Mouse (Mus musculus): ENCODE results near the gene Pard6a. TPM values are rescaled to one million over a fixed set of nuclear protein-coding genes. Genes with fewer than 3 reads are reported as not detected.

Gene Pard6a
- polyA plus RNA-seq, 1 experiment from 2014 or later, result 6.1 TPM

- Histone ChIP-seq H3K36me3 (replicated peaks) (no peaks in the 10 kb centered on the region), H3K4me3 (replicated peaks) (no peak overlapping the region), H3K27ac (replicated peaks) (no peak overlapping the region), H3K4me2 (no peak overlapping the region), H3K9ac (no peak overlapping the region), H3K4me1 (replicated peaks) (peaks cover 22% of the 10 kb centered on the region), H3K27me3 (peaks cover 12% of the 10 kb centered on the region), H3K9me3 (replicated peaks) (no peaks in the 10 kb centered on the region)
- 78% methylated on average over 9 of the region's 9 CpGs for WGBS (ENCODE audit: insufficient replicate concordance)
- no peak for ATAC-seq (ENCODE audit: insufficient read depth)
These were observed 11.0 kb upstream of the Pard6a start for GRCm38 (mm10) chr8:105689983-105690360.

GRCm38 (mm10) chr8:105690978-105691377 is 10.0 kb upstream of the Pard6a start:
- no peak overlapping the region for H3K9ac ChIP-seq
- 75% methylated on average over 14 of the region's 14 CpGs for WGBS (ENCODE audit: insufficient replicate concordance)
- ATAC-seq (ENCODE audit: insufficient read depth), result no peak

GRCm38 (mm10) chr8:105692449-105693182 is 8.3 kb upstream of the Pard6a start:
- Histone ChIP-seq H3K4me1 (replicated peaks) (peaks cover 19% of the 10 kb centered on the region), H3K36me3 (replicated peaks) (peaks cover 10% of the 10 kb centered on the region; the same call in 1 of the 2 replicates), H3K27ac (replicated peaks) (no peak overlapping the region), H3K9me3 (replicated peaks) (no peaks in the 10 kb centered on the region), H3K4me3 (replicated peaks) (no peak overlapping the region), H3K27me3 (peaks cover 12% of the 10 kb centered on the region), H3K4me2 (no peak overlapping the region), H3K9ac (no peak overlapping the region)
- no peak for ATAC-seq (ENCODE audit: insufficient read depth)
- WGBS (ENCODE audit: insufficient replicate concordance), result 75% methylated on average over 11 of the region's 11 CpGs

More at GRCm38 (mm10) chr8:105690978-105691377, 10.0 kb upstream of the Pard6a start:
- H3K4me2 ChIP-seq, result no peak overlapping the region
- H3K4me3 ChIP-seq (replicated peaks), result no peak overlapping the region
- no peak overlapping the region for H3K27ac ChIP-seq (replicated peaks)
- H3K9me3 ChIP-seq (replicated peaks), result no peaks in the 10 kb centered on the region
- peaks cover 18% of the 10 kb centered on the region for H3K4me1 ChIP-seq (replicated peaks)
- H3K27me3 ChIP-seq, result peaks cover 12% of the 10 kb centered on the region
- H3K36me3 ChIP-seq (replicated peaks), result no peaks in the 10 kb centered on the region

- ATAC-seq (ENCODE audit: insufficient read depth), result peak; percentile 25; the same call in 1 of the 2 replicates
- WGBS (ENCODE audit: insufficient replicate concordance), result 7% methylated on average over 30 of the region's 30 CpGs
- H3K4me2 ChIP-seq, result peak overlapping the region; percentile 77
- H3K27ac ChIP-seq (replicated peaks), result no peak overlapping the region
- peaks cover 19% of the 10 kb centered on the region for H3K4me1 ChIP-seq (replicated peaks)
- no peak overlapping the region for H3K9ac ChIP-seq
- H3K4me3 ChIP-seq (replicated peaks), result peak overlapping the region; percentile 39
- H3K36me3 ChIP-seq (replicated peaks), result peaks cover 21% of the 10 kb centered on the region
- peaks cover 12% of the 10 kb centered on the region for H3K27me3 ChIP-seq
- no peaks in the 10 kb centered on the region for H3K9me3 ChIP-seq (replicated peaks)
These were observed 7.3 kb upstream of the Pard6a start for GRCm38 (mm10) chr8:105693648-105694047.

- H3K9me3 ChIP-seq (replicated peaks), result no peaks in the 10 kb centered on the region
These were observed 6.7 kb upstream of the Pard6a start for GRCm38 (mm10) chr8:105694051-105694799.

GRCm38 (mm10) chr8:105695080-105695780 is 5.7 kb upstream of the Pard6a start:
- H3K4me3 ChIP-seq (replicated peaks), result no peak overlapping the region
- H3K9ac ChIP-seq, result no peak overlapping the region
- ATAC-seq (ENCODE audit: insufficient read depth), result no peak
- H3K27ac ChIP-seq (replicated peaks), result no peak overlapping the region
- WGBS (ENCODE audit: insufficient replicate concordance), result 77% methylated on average over 30 of the region's 30 CpGs
- H3K4me1 ChIP-seq (replicated peaks), result peaks cover 29% of the 10 kb centered on the region
- H3K9me3 ChIP-seq (replicated peaks), result no peaks in the 10 kb centered on the region
- H3K4me2 ChIP-seq, result no peak overlapping the region
- H3K27me3 ChIP-seq, result peaks cover 12% of the 10 kb centered on the region
- peaks cover 22% of the 10 kb centered on the region for H3K36me3 ChIP-seq (replicated peaks)

More at GRCm38 (mm10) chr8:105694051-105694799, 6.7 kb upstream of the Pard6a start:
- Histone ChIP-seq H3K36me3 (replicated peaks) (peaks cover 22% of the 10 kb centered on the region), H3K4me3 (replicated peaks) (peak overlapping the region; percentile 39), H3K9ac (no peak overlapping the region), H3K4me1 (replicated peaks) (peaks cover 19% of the 10 kb centered on the region), H3K4me2 (peak overlapping the region; percentile 77), H3K27ac (replicated peaks) (no peak overlapping the region), H3K27me3 (peaks cover 12% of the 10 kb centered on the region)
- 31% methylated on average over 40 of the region's 40 CpGs for WGBS (ENCODE audit: insufficient replicate concordance)
- ATAC-seq (ENCODE audit: insufficient read depth), result no peak; the same call in 1 of the 2 replicates

GRCm38 (mm10) chr8:105697196-105697780 is 3.7 kb upstream of the Pard6a start:
- Histone ChIP-seq H3K9me3 (replicated peaks) (no peaks in the 10 kb centered on the region), H3K4me3 (replicated peaks) (no peak overlapping the region), H3K4me2 (no peak overlapping the region), H3K36me3 (replicated peaks) (peaks cover 22% of the 10 kb centered on the region), H3K9ac (no peak overlapping the region), H3K27ac (replicated peaks) (no peak overlapping the region), H3K27me3 (peaks cover 12% of the 10 kb centered on the region), H3K4me1 (replicated peaks) (peaks cover 41% of the 10 kb centered on the region)
- no peak for ATAC-seq (ENCODE audit: insufficient read depth)
- WGBS (ENCODE audit: insufficient replicate concordance), result 88% methylated on average over 17 of the region's 17 CpGs

GRCm38 (mm10) chr8:105698734-105699133 is 2.2 kb upstream of the Pard6a start:
- no peak for ATAC-seq (ENCODE audit: insufficient read depth)
- WGBS (ENCODE audit: insufficient replicate concordance), result 85% methylated on average over 5 of the region's 5 CpGs
- H3K9ac ChIP-seq, result no peak overlapping the region

GRCm38 (mm10) chr8:105699488-105700215 is 1.3 kb upstream of the Pard6a start:
- WGBS (ENCODE audit: insufficient replicate concordance), result 82% methylated on average over 11 of the region's 11 CpGs
- Histone ChIP-seq H3K9me3 (replicated peaks) (no peaks in the 10 kb centered on the region), H3K4me3 (replicated peaks) (peak overlapping the region; percentile 72), H3K4me2 (peak overlapping the region; percentile 87), H3K36me3 (replicated peaks) (peaks cover 38% of the 10 kb centered on the region), H3K27ac (replicated peaks) (no peak overlapping the region), H3K27me3 (0 out of 2 replicates have a peak, but pooled peaks cover 2% of the 10 kb centered on the region), H3K9ac (peak overlapping the region; percentile 58; the same call in 1 of the 2 replicates), H3K4me1 (replicated peaks) (peaks cover 34% of the 10 kb centered on the region)
- no peak for ATAC-seq (ENCODE audit: insufficient read depth)

More at GRCm38 (mm10) chr8:105698734-105699133, 2.2 kb upstream of the Pard6a start:
- Histone ChIP-seq H3K9me3 (replicated peaks) (no peaks in the 10 kb centered on the region), H3K4me2 (no peak overlapping the region), H3K36me3 (replicated peaks) (peaks cover 30% of the 10 kb centered on the region), H3K27ac (replicated peaks) (no peak overlapping the region), H3K27me3 (peaks cover 9% of the 10 kb centered on the region), H3K4me1 (replicated peaks) (peaks cover 42% of the 10 kb centered on the region), H3K4me3 (replicated peaks) (no peak overlapping the region)

- Histone ChIP-seq H3K4me3 (replicated peaks) (peak overlapping the region; percentile 72), H3K9ac (peak overlapping the region; percentile 58), H3K27ac (replicated peaks) (peak overlapping the region; percentile 97), H3K36me3 (replicated peaks) (peaks cover 38% of the 10 kb centered on the region), H3K4me2 (peak overlapping the region; percentile 87), H3K27me3 (no peaks in the 10 kb centered on the region), H3K4me1 (replicated peaks) (peaks cover 34% of the 10 kb centered on the region), H3K9me3 (replicated peaks) (no peaks in the 10 kb centered on the region)
- under 1% methylated on average over 21 of the region's 21 CpGs for WGBS (ENCODE audit: insufficient replicate concordance)
- ATAC-seq (ENCODE audit: insufficient read depth), result peak; percentile 56
These were observed 382 bp upstream of the Pard6a start for GRCm38 (mm10) chr8:105700566-105700965.

Measured in liver, embryonic 15.5 days (tissue).